Mouse (Mus musculus) kidney, adult 2 months (tissue): ENCODE measurements around the gene Ywhae. TPM values are rescaled to one million over a fixed set of nuclear protein-coding genes. Genes with fewer than 3 reads are reported as not detected.

ENCODE experiments used
- DNase-seq: peaks from one replicate; pipeline ENCODE4 v3.0.0; 2021
- H3K27ac ChIP-seq: fragments of 200-500 bp; 2 replicates; pipeline ENCODE4 v1.5.1; 2012; ENCODE audit warnings: low read depth, low read length, control low read depth, inconsistent platforms; ENCODE audit not compliant: insufficient read depth
- H3K27me3 ChIP-seq: fragments of 200-500 bp; replicated peaks from 2 replicates; pipeline ENCODE4 v1.6.1; 2012; ENCODE audit warnings: mild to moderate bottlenecking, moderate library complexity, low read length, inconsistent platforms; ENCODE audit not compliant: control insufficient read depth, insufficient read depth
- H3K36me3 ChIP-seq: fragments of 200-500 bp; 2 replicates; pipeline ENCODE4 v1.6.1; 2012; ENCODE audit warnings: mild to moderate bottlenecking, moderate library complexity, low read length, inconsistent platforms; ENCODE audit not compliant: control insufficient read depth, insufficient read depth
- H3K4me1 ChIP-seq: fragments of 200-500 bp; 2 replicates; pipeline ENCODE4 v1.6.1; 2011; ENCODE audit warnings: low read length; ENCODE audit not compliant: control insufficient read depth, insufficient read depth
- H3K4me3 ChIP-seq: fragments of 200-500 bp; 2 replicates; pipeline ENCODE4 v1.5.1; 2011; ENCODE audit warnings: mild to moderate bottlenecking, low read depth, low read length, control low read depth; ENCODE audit not compliant: insufficient read depth
- CTCF ChIP-seq: fragments of 200-500 bp; conservative IDR thresholded peaks from 2 replicates; pipeline ENCODE4 v1.5.1; 2011; ENCODE audit warnings: low read depth, mild to moderate bottlenecking, control low read depth, low read length, moderate library complexity, mixed read lengths; ENCODE audit not compliant: insufficient read depth, insufficient read length
- POLR2A ChIP-seq: fragments of 200-500 bp; IDR thresholded peaks from one replicate; pipeline ENCODE4 v1.6.1; 2011; ENCODE audit warnings: low read depth, low read length, control low read depth
- WGBS: fragments of 180-500 bp; shearing (Covaris S2); methylation state at CpG from one replicate; pipeline ENCODE4 v1.1.7; 2018; 5-methylcytosine and 5-hydroxymethylcytosine counted together
- polyA plus RNA-seq: library from polyadenylated mRNA; depleted of rRNA; stranded (reverse); fragments of >200 nt; gene quantifications from 2 replicates; pipeline ENCODE4 v1.2.3, GENCODE M21; 2012; rRNA removed

Ywhae gene
- 194 and 274 TPM in 2 replicates for polyA plus RNA-seq

GRCm38 (mm10) chr11:75732434-75733226, at the start of gene Ywhae:
Ywhae (plus strand) TSS chr11:75732869.
- under 1% methylated on average over 76 of the region's 76 CpGs for WGBS

GRCm38 (mm10) chr11:75684462-75684861, 48.2 kb upstream of the Ywhae start:
- Histone ChIP-seq H3K36me3 (no peaks in the 10 kb centered on the region), H3K27ac (no peak overlapping the region), H3K27me3 (no peaks in the 10 kb centered on the region), H3K4me1 (peaks cover 24% of the 10 kb centered on the region), H3K4me3 (no peak overlapping the region)
- DNase-seq = no peak
- 91% methylated on average over 5 of the region's 5 CpGs for WGBS
- TF ChIP-seq POLR2A (no peak), CTCF (no peak)

More at GRCm38 (mm10) chr11:75732434-75733226, at the start of gene Ywhae:
- H3K4me3 ChIP-seq = peak within 1 kb of the TSS; percentile 81
- TF ChIP-seq CTCF (no peak), POLR2A (peak; percentile 87)
- H3K4me1 ChIP-seq = peaks cover 19% of the 10 kb centered on the region
- peak; percentile 95 for DNase-seq
- H3K27me3 ChIP-seq = no peaks in the 10 kb centered on the region
- H3K27ac ChIP-seq = peak within 1 kb of the TSS; percentile 98
- H3K36me3 ChIP-seq = no peaks in the 10 kb centered on the region

GRCm38 (mm10) chr11:75684956-75685355, 47.7 kb upstream of the Ywhae start:
- WGBS = 37% methylated on average over 2 of the region's 2 CpGs
- Histone ChIP-seq H3K27ac (no peak overlapping the region), H3K36me3 (no peaks in the 10 kb centered on the region), H3K27me3 (no peaks in the 10 kb centered on the region), H3K4me3 (no peak overlapping the region), H3K4me1 (peaks cover 24% of the 10 kb centered on the region)
- no peak for DNase-seq
- TF ChIP-seq POLR2A (no peak), CTCF (no peak)

GRCm38 (mm10) chr11:75687343-75687993, 45.2 kb upstream of the Ywhae start:
- Histone ChIP-seq H3K4me1 (peaks cover 15% of the 10 kb centered on the region), H3K4me3 (no peak overlapping the region), H3K27me3 (no peaks in the 10 kb centered on the region), H3K27ac (peak overlapping the region; percentile 77), H3K36me3 (peaks cover under 1% of the 10 kb centered on the region; the same call in 1 of the 2 replicates)
- no peak for TF ChIP-seq POLR2A
- TF ChIP-seq CTCF = no peak
- 47% methylated on average over 2 of the region's 2 CpGs for WGBS
- DNase-seq = peak; percentile 60

- 54% methylated on average over 2 of the region's 2 CpGs for WGBS
- Histone ChIP-seq H3K36me3 (peaks cover 2% of the 10 kb centered on the region; the same call in 1 of the 2 replicates), H3K4me1 (peaks cover 15% of the 10 kb centered on the region), H3K27ac (peak overlapping the region; percentile 77), H3K27me3 (no peaks in the 10 kb centered on the region), H3K4me3 (no peak overlapping the region)
- TF ChIP-seq POLR2A (no peak), CTCF (no peak)
- no peak for DNase-seq
These were observed 44.5 kb upstream of the Ywhae start for GRCm38 (mm10) chr11:75688132-75688531.

- 70% methylated on average over 1 of the region's 1 CpGs for WGBS
- Histone ChIP-seq H3K36me3 (peaks cover 2% of the 10 kb centered on the region; the same call in 1 of the 2 replicates), H3K4me1 (peaks cover 15% of the 10 kb centered on the region), H3K27ac (no peak overlapping the region), H3K27me3 (no peaks in the 10 kb centered on the region), H3K4me3 (no peak overlapping the region)
- DNase-seq = no peak
- no peak for TF ChIP-seq POLR2A
- no peak for TF ChIP-seq CTCF
These were observed 42.7 kb upstream of the Ywhae start for GRCm38 (mm10) chr11:75689977-75690376.

GRCm38 (mm10) chr11:75691047-75691446, 41.6 kb upstream of the Ywhae start:
- Histone ChIP-seq H3K27ac (no peak overlapping the region), H3K4me1 (peaks cover 13% of the 10 kb centered on the region), H3K27me3 (no peaks in the 10 kb centered on the region), H3K4me3 (no peak overlapping the region), H3K36me3 (peaks cover 2% of the 10 kb centered on the region; the same call in 1 of the 2 replicates)
- no peak for DNase-seq
- no peak for TF ChIP-seq CTCF
- no peak for TF ChIP-seq POLR2A
